Mouse (Mus musculus) thymus, postnatal 10 days (tissue): ENCODE data around the gene Cacng7.

Experiments used
- DNase-seq, 2 experiments: peaks; one replicate each; pipeline ENCODE4 v3.0.0; 2021; ENCODE audit warnings: low spot score in 2 of 2

The Cacng7 gene

GRCm38 (mm10) chr7:3302556-3303275 is 30.0 kb upstream of the Cacng7 start:
- DNase-seq, result no peak

DNA sequence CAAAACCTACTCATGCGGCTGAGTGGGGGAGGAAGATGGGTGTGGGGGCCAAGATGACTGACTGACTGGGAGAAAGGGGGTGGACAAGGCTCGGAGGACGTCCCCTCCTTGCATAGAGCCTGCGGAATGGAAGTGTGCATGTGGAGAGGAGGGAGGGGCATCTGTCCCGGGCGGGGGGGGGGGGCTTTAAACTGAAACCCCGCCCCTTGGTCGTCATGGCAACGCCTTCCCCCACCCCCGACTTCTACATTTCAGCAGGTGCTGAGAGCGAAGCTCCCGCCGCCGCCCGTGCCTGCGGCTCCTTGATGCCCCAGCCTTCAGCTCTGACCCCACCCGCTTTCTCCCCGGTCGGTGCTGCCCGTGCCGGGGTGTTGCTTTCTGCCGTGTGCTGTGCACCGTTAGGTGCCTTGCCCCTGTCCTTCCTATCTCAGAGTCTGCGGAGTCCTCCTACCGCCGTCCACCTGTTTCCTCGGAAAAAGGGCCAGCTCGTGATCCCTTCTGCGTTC is 29.4 kb upstream of the Cacng7 start:
- DNase-seq, result no peak

DNA sequence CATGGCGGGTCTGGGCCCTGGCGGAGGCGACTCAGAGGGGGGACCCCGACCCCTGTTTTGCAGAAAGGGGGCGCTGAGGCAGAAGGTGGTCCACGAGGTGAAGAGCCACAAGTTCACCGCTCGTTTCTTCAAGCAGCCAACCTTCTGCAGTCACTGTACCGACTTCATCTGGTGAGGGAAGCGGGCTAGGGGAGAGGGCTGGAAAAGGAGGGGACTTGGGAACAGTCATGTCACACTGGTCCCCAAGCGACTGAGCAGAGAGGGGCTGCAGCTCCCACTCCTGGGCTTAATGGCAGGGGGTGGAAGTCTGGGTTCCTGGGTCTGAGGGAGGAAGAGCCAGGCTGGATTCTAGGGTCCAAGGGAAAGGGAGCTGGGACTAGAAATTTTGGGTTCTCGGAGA is 29.0 kb upstream of the Cacng7 start:
- DNase-seq, result no peak

DNA sequence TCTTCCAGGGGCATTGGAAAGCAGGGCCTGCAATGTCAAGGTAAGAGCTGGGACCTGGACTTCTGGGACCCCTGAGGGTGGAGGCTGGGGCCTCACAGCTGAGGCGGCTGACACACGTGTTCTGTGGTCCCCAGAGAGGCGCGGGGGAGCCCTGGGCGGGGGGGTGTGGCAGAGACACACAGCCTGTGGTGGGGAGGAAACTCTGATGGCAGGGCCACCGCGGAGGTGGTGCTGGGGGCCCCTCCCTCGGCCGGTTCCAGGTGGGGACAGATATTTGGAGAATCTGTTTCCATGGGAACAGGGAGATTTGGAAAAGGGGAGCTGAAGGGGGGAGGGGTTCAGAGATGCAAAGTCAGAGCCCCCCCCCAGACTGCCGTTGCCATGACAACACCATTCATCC is 28.5 kb upstream of the Cacng7 start:
- no peak for DNase-seq

DNA sequence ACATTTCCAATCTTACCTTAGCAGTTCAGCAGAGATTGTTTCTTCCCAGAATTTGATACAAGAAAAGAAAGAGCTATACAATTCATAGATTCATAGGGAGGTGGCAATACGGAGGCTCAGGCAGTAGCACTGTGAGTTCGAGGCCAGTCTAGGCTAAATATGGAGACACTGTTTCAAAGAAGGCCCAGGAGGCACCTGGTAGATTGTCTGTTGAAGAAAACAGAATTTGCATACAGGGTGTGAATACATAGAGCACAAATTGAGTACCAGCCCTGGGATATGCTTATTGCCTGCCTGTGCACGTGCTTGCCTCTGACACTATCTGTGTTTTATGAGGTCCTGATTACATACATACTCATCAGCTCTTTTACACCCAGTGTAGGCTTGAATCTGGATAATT is 26.4 kb upstream of the Cacng7 start:
- DNase-seq, result no peak

DNA sequence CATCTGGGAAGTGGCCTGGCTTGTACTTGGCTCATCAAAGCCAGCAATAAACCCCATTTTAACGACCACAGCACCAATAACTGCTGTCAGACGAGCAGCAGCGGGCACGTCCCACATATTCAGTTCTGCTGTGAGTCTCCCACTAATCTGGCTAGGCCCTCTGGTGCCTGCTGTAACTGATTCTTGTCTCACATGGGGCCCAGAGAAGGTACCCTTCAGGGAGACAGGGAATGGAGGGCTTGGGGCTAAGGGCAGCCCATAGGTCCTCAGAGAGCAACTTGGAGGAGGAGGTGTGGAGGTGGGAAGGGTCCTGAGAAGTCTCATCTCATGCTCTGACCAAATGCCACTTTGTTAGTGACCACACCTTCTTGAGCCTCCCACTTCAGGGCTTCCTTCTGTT is 24.1 kb upstream of the Cacng7 start:
- no peak for DNase-seq

DNA sequence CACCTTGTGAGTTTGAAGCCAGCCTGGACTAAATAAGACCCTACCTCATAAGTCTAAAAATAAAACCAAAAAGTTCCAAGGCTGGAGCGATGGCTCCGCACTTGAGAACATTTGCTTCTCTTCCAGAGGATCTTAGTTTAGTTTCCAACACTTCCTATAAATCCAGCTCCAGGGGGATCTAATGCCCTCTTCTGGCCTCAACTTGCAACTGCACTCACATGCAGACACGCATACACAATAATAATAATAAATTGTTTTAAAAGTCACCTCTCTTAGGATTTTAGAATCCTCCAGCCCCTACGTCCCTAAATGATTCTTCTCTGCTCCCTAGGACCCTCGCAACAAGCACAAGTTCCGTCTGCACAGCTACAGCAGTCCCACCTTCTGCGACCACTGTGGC is 22.5 kb upstream of the Cacng7 start:
- DNase-seq, result no peak

- DNase-seq, result no peak
These were observed 19.2 kb upstream of the Cacng7 start for GRCm38 (mm10) chr7:3313571-3313970.

- no peak for DNase-seq
These were observed 18.6 kb upstream of the Cacng7 start for GRCm38 (mm10) chr7:3314121-3314520.

DNA sequence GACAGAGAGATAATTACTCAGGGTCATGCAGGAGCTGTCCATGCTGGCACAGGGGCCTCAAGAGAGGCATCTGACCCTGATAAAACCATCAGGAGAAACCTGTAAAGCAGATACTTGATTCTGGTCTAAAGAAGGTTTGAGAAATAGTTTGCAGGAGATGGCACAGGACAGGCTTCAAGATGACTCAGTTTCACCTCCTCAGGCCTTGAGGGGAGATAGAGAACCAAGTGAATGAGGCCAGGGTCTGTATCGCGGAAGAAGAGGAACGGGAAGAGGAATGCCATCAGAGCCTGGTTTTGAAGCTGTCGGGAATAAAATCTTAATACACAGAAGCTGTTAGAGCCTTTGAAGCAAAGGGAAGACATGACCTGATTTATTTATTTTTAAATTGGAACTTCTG is 15.1 kb upstream of the Cacng7 start:
- no peak for DNase-seq

- DNase-seq, result no peak
These were observed 11.9 kb upstream of the Cacng7 start for GRCm38 (mm10) chr7:3320856-3321255.

DNA sequence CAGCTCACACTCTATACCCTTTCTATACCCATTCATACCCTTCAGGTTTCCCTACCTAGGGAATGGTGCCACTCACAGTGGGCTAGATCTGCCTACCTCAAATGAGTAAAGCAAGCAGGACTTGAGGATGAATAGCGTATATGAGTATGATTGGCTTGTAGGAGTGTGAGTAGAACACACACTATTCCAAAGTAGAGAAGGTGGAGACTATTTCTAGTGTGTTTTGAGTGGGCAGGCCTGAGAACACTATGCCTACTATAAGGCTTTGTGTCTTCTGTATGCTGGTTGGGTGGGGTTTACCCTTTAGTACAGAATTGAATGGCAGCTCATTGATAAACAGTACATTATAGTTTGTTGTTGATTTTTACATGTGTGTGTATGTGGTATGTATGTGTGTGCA is 8.9 kb upstream of the Cacng7 start:
- DNase-seq, result no peak

DNA sequence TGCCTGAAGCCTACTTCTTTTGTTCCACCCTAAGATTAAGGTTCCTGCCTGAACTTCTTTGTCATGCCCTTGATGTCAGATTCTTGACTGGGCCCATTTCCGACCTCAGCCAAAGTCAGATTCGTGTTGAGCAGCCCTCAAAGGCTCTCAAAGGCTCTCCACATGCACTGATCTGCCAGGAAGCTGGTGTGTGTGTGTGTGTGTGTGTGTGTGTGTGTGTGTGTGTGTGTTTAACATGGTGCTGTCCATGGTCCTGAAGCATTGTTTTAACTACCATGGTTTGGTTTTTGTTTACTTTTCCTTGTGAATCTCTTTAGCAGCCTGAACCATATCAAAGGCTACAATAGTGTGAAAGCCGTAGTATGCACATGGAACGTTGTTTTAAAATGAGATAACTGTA is 4.8 kb upstream of the Cacng7 start:
- no peak for DNase-seq

DNA sequence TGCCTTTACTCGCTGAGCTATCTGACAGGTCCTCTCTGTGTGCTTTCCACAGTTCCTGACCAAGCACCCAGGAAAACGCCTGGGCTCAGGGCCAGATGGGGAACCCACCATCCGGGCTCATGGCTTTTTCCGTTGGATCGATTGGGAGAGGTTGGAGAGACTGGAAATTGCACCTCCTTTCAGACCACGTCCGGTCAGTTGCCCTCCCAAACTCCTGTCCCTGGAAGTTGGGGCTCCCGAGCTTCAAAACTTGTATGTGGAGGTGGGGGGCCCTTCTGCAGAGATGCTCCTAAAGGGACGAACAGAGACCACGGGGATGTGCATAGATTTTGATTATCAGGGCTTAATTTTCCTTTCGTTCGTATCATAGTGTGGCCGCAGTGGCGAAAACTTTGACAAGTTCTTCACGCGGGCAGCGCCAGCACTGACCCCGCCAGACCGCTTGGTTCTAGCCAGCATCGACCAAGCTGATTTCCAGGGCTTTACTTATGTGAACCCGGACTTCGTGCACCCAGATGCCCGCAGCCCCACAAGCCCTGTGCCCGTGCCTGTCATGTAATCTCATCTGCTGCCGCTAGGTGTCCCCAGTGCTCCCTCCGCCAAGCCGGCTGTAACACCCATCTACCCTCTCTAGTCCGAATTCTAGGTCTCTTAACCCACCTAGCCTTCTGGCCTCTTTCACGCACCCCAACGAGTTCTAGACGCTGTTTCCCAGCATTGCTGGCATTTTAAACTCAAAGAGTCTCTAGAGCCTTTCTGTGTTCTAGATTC is 2.8 kb upstream of the Cacng7 start:
- peak; percentile 29 to 73 for DNase-seq

DNA sequence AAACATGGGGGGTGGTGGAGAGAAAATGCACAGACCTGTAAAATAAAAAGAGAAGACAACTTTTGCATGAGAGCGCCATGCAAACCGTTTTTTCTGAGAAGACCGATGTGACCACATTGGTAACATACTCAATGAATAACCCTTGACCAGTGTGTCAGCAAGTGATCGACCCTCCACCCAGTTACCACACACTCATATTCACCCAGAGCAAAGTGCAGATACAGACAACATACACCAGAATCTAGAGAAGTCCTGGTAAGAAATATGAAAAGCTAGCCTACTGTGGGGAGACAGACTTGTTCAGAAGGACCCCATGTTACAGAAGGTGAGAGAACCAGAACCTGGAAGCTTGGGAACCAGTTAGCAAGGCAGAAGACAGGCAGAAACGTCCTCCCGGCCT is 1.6 kb upstream of the Cacng7 start:
- DNase-seq, result no peak

- DNase-seq, result no peak
These were observed 1.1 kb upstream of the Cacng7 start for GRCm38 (mm10) chr7:3331581-3332223.

- no peak for DNase-seq
These were observed 535 bp upstream of the Cacng7 start for GRCm38 (mm10) chr7:3332224-3332615.

- no peak for DNase-seq
These were observed 787 bp downstream of the Cacng7 start for GRCm38 (mm10) chr7:3333542-3333941.

DNA sequence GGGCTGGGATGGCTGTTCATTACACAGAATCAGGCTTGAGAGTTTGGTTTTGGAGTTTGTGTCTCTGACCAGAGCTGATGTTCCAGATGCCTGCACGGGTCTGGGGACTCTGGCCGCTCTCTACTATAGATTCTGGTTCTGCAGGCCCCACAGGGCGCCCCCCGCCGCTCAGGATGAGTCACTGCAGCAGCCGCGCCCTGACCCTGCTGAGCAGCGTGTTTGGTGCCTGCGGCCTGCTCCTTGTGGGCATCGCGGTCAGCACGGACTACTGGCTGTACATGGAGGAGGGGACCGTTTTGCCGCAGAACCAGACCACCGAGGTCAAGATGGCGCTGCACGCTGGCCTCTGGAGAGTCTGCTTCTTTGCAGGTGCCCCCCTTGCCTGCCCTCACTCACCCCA is 3.7 kb downstream of the Cacng7 start:
- DNase-seq, result no peak

- no peak for DNase-seq
These were observed 5.7 kb downstream of the Cacng7 start for GRCm38 (mm10) chr7:3338286-3338935.

DNA sequence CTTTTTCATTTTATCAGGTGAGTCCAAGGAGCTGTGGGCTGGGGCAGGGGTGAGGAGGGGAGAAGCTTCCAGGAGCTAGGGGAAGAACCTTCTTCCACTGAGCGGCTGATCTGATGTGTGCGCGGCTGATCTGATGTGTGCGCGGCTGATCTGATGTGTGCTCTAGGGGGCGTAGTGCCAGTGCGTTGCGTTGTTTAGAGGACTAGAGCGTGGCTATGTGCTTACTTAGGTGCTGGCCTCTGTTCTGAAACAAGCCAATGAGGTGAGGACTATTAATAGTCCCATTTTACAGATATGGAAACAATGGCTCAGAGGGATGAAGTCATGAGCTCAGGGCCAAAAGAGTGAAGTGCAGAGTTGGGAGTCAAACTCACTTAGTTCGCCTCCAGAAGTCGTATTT is 6.3 kb downstream of the Cacng7 start:
- no peak for DNase-seq

GRCm38 (mm10) chr7:3343861-3344260 is 11.1 kb downstream of the Cacng7 start:
- no peak for DNase-seq
